Mouse (Mus musculus): ENCODE data around the gene Yeats2. TPM values are rescaled to one million over a fixed set of nuclear protein-coding genes. Genes with fewer than 3 reads are reported as not detected.

The Yeats2 gene
- polyA plus RNA-seq, 1 experiment from 2014 or later, result 26.3 TPM

- Histone ChIP-seq H3K27ac (no peak overlapping the region), H3K4me2 (no peak overlapping the region), H3K36me3 (replicated peaks) (peaks cover 13% of the 10 kb centered on the region; the same call in 1 of the 2 replicates), H3K27me3 (replicated peaks) (no peaks in the 10 kb centered on the region), H3K4me1 (peaks cover 4% of the 10 kb centered on the region; the same call in 1 of the 2 replicates), H3K9me3 (no peaks in the 10 kb centered on the region), H3K4me3 (no peak overlapping the region), H3K9ac (no peak overlapping the region)
- ATAC-seq (replicated peaks), result peak; percentile 68
- WGBS, result 19% methylated on average over 2 of the region's 2 CpGs
These were observed 10.5 kb upstream of the Yeats2 start for GRCm38 (mm10) chr16:20130397-20130796.

GRCm38 (mm10) chr16:20144568-20144967 is 3.7 kb downstream of the Yeats2 start:
- ATAC-seq (replicated peaks), result no peak
- WGBS, result 97% methylated on average over 3 of the region's 3 CpGs
- no peaks in the 10 kb centered on the region for H3K9me3 ChIP-seq
- H3K4me1 ChIP-seq, result peaks cover 22% of the 10 kb centered on the region
- H3K27me3 ChIP-seq (replicated peaks), result no peaks in the 10 kb centered on the region
- peaks cover 5% of the 10 kb centered on the region for H3K36me3 ChIP-seq (replicated peaks)
- H3K27ac ChIP-seq, result no peak overlapping the region
- no peak overlapping the region for H3K9ac ChIP-seq
- no peak overlapping the region for H3K4me2 ChIP-seq
- H3K4me3 ChIP-seq, result no peak overlapping the region

GRCm38 (mm10) chr16:20151991-20152390 is 11.1 kb downstream of the Yeats2 start:
- H3K4me2 ChIP-seq, result no peak overlapping the region
- 86% methylated on average over 5 of the region's 5 CpGs for WGBS
- no peak for ATAC-seq (replicated peaks)
- no peaks in the 10 kb centered on the region for H3K4me1 ChIP-seq
- H3K9ac ChIP-seq, result no peak overlapping the region
- H3K4me3 ChIP-seq, result no peak overlapping the region
- H3K27me3 ChIP-seq (replicated peaks), result no peaks in the 10 kb centered on the region
- H3K36me3 ChIP-seq (replicated peaks), result peaks cover 17% of the 10 kb centered on the region
- no peak overlapping the region for H3K27ac ChIP-seq
- no peaks in the 10 kb centered on the region for H3K9me3 ChIP-seq

GRCm38 (mm10) chr16:20153742-20154141 is 12.9 kb downstream of the Yeats2 start:
- Histone ChIP-seq H3K27me3 (replicated peaks) (no peaks in the 10 kb centered on the region), H3K36me3 (replicated peaks) (peaks cover 26% of the 10 kb centered on the region), H3K27ac (no peak overlapping the region), H3K9ac (no peak overlapping the region), H3K4me1 (no peaks in the 10 kb centered on the region), H3K4me2 (no peak overlapping the region), H3K9me3 (no peaks in the 10 kb centered on the region), H3K4me3 (no peak overlapping the region)
- WGBS, result 75% methylated on average over 3 of the region's 3 CpGs
- no peak for ATAC-seq (replicated peaks)

GRCm38 (mm10) chr16:20160130-20160529 is 19.3 kb downstream of the Yeats2 start:
- Histone ChIP-seq H3K4me3 (no peak overlapping the region), H3K27ac (no peak overlapping the region), H3K36me3 (replicated peaks) (peaks cover 65% of the 10 kb centered on the region), H3K27me3 (replicated peaks) (no peaks in the 10 kb centered on the region), H3K9me3 (no peaks in the 10 kb centered on the region), H3K4me2 (no peak overlapping the region), H3K4me1 (no peaks in the 10 kb centered on the region), H3K9ac (no peak overlapping the region)
- 90% methylated on average over 2 of the region's 2 CpGs for WGBS
- ATAC-seq (replicated peaks), result no peak

- Histone ChIP-seq H3K27me3 (replicated peaks) (no peaks in the 10 kb centered on the region), H3K4me2 (no peak overlapping the region), H3K4me3 (no peak overlapping the region), H3K27ac (0 out of 2 replicates have a peak overlapping the region, but pooled peaks have one; percentile 1), H3K4me1 (no peaks in the 10 kb centered on the region), H3K9ac (no peak overlapping the region), H3K9me3 (no peaks in the 10 kb centered on the region), H3K36me3 (replicated peaks) (peaks cover 56% of the 10 kb centered on the region)
- ATAC-seq (replicated peaks), result 0 out of 2 replicates have a peak, but pooled peaks have one; percentile 33
- WGBS, result 82% methylated on average over 3 of the region's 3 CpGs
These were observed 28.2 kb downstream of the Yeats2 start for GRCm38 (mm10) chr16:20169071-20169470.

- Histone ChIP-seq H3K36me3 (replicated peaks) (peaks cover 54% of the 10 kb centered on the region), H3K4me2 (no peak overlapping the region), H3K9me3 (no peaks in the 10 kb centered on the region), H3K27ac (0 out of 2 replicates have a peak overlapping the region, but pooled peaks have one; percentile 1), H3K27me3 (replicated peaks) (no peaks in the 10 kb centered on the region), H3K9ac (no peak overlapping the region), H3K4me1 (no peaks in the 10 kb centered on the region), H3K4me3 (no peak overlapping the region)
- WGBS, result 69% methylated on average over 3 of the region's 3 CpGs
- 0 out of 2 replicates have a peak, but pooled peaks have one; percentile 24 for ATAC-seq (replicated peaks)
These were observed 28.7 kb downstream of the Yeats2 start for GRCm38 (mm10) chr16:20169471-20170106.

GRCm38 (mm10) chr16:20179406-20180175 is 38.7 kb downstream of the Yeats2 start:
- Histone ChIP-seq H3K4me2 (no peak overlapping the region), H3K27ac (no peak overlapping the region), H3K4me1 (no peaks in the 10 kb centered on the region), H3K9me3 (no peaks in the 10 kb centered on the region), H3K27me3 (replicated peaks) (no peaks in the 10 kb centered on the region), H3K4me3 (no peak overlapping the region), H3K9ac (no peak overlapping the region), H3K36me3 (replicated peaks) (peaks cover 31% of the 10 kb centered on the region; the same call in 1 of the 2 replicates)
- 84% methylated on average over 23 of the region's 23 CpGs for WGBS
- no peak for ATAC-seq (replicated peaks)

- peak; percentile 54 for ATAC-seq (replicated peaks)
- Histone ChIP-seq H3K9me3 (no peaks in the 10 kb centered on the region), H3K4me1 (no peaks in the 10 kb centered on the region), H3K36me3 (replicated peaks) (peaks cover 30% of the 10 kb centered on the region), H3K9ac (no peak overlapping the region), H3K27me3 (replicated peaks) (no peaks in the 10 kb centered on the region), H3K4me3 (no peak overlapping the region), H3K4me2 (no peak overlapping the region), H3K27ac (no peak overlapping the region)
- WGBS, result 65% methylated on average over 2 of the region's 2 CpGs
These were observed 44.5 kb downstream of the Yeats2 start for GRCm38 (mm10) chr16:20185368-20185767.

GRCm38 (mm10) chr16:20191161-20191882 is 50.5 kb downstream of the Yeats2 start:
- no peaks in the 10 kb centered on the region for H3K27me3 ChIP-seq (replicated peaks)
- no peak overlapping the region for H3K9ac ChIP-seq
- no peak overlapping the region for H3K27ac ChIP-seq
- H3K36me3 ChIP-seq (replicated peaks), result peaks cover 54% of the 10 kb centered on the region
- no peak overlapping the region for H3K4me3 ChIP-seq
- no peak overlapping the region for H3K4me2 ChIP-seq
- H3K9me3 ChIP-seq, result no peaks in the 10 kb centered on the region
- no peak for ATAC-seq (replicated peaks)
- H3K4me1 ChIP-seq, result no peaks in the 10 kb centered on the region
- 93% methylated on average over 3 of the region's 3 CpGs for WGBS

GRCm38 (mm10) chr16:20192043-20192442 is 51.2 kb downstream of the Yeats2 start:
- no peak overlapping the region for H3K4me3 ChIP-seq
- no peak for ATAC-seq (replicated peaks)
- H3K4me1 ChIP-seq, result no peaks in the 10 kb centered on the region
- no peak overlapping the region for H3K9ac ChIP-seq
- H3K27me3 ChIP-seq (replicated peaks), result no peaks in the 10 kb centered on the region
- H3K27ac ChIP-seq, result no peak overlapping the region
- H3K4me2 ChIP-seq, result no peak overlapping the region
- no peaks in the 10 kb centered on the region for H3K9me3 ChIP-seq
- H3K36me3 ChIP-seq (replicated peaks), result peaks cover 48% of the 10 kb centered on the region

GRCm38 (mm10) chr16:20195546-20195945 is 54.7 kb downstream of the Yeats2 start:
- Histone ChIP-seq H3K4me1 (no peaks in the 10 kb centered on the region), H3K4me3 (no peak overlapping the region), H3K27me3 (replicated peaks) (no peaks in the 10 kb centered on the region), H3K27ac (no peak overlapping the region), H3K9ac (no peak overlapping the region), H3K36me3 (replicated peaks) (peaks cover 40% of the 10 kb centered on the region), H3K9me3 (no peaks in the 10 kb centered on the region), H3K4me2 (no peak overlapping the region)
- 96% methylated on average over 3 of the region's 3 CpGs for WGBS
- no peak for ATAC-seq (replicated peaks)

Data from midbrain, embryonic 15.5 days (tissue).